Mouse (Mus musculus) cortical plate, adult 2 months (tissue): ENCODE data around the gene Cyp2d22.

Experiments
- CTCF ChIP-seq: fragments of 200-500 bp; IDR thresholded peaks from 2 replicates; pipeline ENCODE4 v1.5.1; 2011; ENCODE audit warnings: mild to moderate bottlenecking, control low read depth, low read length; ENCODE audit not compliant: insufficient read depth; ENCODE audit errors: extremely low read depth
- POLR2A ChIP-seq: fragments of 200-500 bp; IDR thresholded peaks from 2 replicates; pipeline ENCODE4 v1.6.1; 2011; ENCODE audit warnings: mild to moderate bottlenecking, low read length, control low read depth; ENCODE audit not compliant: insufficient read depth; ENCODE audit errors: extremely low read depth

GRCm38 (mm10) chr15:82402106-82402505, 22.0 kb upstream of the Cyp2d22 start:
- no peak for TF ChIP-seq CTCF
- TF ChIP-seq POLR2A = no peak
